Mouse (Mus musculus): ENCODE measurements around the gene Wnt10b. TPM values are rescaled to one million over a fixed set of nuclear protein-coding genes. Genes with fewer than 3 reads are reported as not detected.

Wnt10b gene
- polyA plus RNA-seq (2021; fragmentation: Nextera tagmentation) = 0.10 TPM in 1 of 2 replicates, not detected in the other
- long read RNA-seq, experiment 1, partial matches to known transcripts = 0 of 2 reads
- long read RNA-seq, experiment 1, other reads (novel, unspliced or antisense) = 1 of 2 reads
- long read RNA-seq, experiment 2, partial matches to known transcripts = 0 of 1 reads
- long read RNA-seq, experiment 2, other reads (novel, unspliced or antisense) = 0 of 1 reads

DNA sequence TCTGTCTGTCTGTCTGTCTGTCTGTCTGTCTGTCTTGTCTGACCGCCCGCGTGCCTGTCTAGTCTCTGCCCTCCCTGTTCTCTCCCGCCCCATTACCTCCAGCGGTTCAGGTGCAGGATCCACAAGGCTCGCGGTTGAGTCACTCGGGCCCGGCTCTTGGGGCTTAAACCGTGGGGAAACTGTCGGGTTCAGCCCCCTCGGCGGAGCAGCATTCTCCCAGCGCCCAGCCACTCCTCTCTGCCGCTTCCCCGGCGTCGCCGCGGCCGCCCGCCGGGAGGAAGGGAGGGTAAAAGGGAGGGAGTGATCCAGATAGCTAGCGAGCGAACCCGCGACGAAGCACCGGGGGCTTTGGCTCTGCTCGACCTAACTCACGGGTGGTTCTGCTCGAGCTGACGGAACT lies at the start of gene Wnt10b:
Gene Wnt10b (minus strand): TSS at position 389 of the 400 bp plus-strand sequence.

DNA sequence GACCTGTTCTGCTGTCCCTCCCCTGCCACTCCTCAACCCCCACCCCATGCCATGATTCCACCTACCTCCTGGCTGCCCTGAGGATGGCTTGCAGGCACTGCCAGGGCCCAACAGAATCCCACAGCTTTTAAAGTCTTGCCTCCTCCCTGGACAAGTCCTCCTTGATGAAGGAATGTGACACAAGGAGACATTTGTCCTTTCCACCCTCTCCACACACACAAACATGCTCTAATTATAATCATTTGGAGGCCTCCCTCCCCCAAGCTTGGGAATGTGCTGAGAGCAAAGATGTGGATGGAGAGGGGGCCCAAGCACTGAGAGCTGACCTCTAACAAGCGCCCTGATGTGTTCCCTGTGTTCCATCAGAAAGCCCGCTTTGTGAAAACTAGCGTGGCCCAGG lies 31.4 kb upstream of the Wnt10b start, which contains the start of gene Ddn:
Gene Ddn (minus strand): TSS at position 101 of the 400 bp plus-strand sequence.

DNA sequence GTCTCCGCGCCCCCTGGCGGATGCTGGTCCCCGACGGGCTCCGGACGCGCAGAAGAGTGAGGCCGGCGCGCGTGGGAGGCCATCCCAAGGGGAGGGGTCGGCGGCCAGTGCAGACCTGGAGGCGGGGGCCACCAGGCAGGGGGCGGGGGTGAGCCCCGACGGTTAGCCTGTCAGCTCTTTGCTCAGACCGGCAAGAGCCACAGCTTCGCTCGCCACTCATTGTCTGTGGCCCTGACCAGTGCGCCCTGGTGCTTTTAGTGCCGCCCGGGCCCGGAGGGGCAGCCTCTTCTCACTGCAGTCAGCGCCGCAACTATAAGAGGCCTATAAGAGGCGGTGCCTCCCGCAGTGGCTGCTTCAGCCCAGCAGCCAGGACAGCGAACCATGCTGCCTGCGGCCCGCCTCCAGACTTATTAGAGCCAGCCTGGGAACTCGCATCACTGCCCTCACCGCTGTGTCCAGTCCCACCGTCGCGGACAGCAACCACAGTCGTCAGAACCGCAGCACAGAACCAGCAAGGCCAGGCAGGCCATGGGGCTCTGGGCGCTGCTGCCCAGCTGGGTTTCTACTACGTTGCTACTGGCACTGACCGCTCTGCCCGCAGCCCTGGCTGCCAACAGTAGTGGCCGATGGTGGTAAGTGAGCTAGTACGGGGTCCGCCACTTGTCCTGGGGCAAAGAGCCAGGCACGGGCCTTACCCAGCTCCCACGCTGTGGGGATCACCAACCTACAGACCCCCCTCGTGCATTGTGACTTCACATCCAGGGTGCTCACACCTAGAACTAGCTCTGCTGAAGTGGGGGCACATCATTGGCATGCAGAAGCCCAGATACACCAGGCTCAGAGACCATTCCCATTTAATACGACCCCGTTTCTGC lies 11.9 kb upstream of the Wnt10b start, which contains the start of gene Wnt1:
Gene Wnt1 (plus strand): TSS at position 197 of the 875 bp plus-strand sequence.

DNA sequence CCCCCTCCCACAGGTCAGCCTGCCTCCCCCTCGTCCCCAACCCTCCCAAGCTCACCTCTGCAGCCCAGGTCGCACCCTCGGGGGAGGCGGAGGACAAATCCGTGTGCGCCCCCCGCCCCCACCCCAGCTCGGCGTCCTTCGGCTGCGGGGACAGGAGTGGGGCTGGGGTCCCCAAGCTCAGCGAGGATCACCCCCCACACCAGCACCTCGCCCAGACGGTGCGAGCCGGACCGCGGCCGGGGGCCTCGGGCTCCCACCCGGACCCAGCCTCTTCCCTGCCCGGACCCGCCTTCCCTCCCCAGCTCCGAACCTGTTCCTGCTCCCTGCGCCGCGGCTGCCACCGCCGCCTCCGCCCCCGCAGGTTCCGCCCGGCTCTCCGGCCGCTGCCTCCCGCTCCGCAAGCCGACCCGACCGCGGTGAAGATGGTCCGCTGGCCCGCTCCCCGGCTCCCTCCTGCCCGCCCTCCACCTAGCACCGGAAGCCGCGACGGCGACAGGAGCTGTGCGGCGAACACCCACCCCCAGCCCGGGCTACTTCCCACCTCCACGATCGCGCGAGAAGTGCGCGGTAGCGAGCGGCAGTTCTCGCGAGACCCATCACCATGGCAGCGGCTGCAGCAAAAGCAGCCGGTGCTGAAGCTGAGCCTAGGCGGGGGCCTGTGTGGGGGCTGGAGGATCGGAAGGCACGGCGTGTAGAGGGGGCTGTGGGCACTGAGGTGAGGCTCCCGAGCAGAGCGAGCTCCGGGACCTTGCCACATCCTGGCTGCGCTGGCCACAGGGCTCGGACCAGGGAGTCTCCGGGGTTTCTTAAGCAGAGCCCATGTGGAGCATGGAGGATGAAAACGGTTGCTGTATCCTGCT lies 15.1 kb downstream of the Wnt10b start, which contains the start of gene Arf3:
Gene Arf3 (minus strand): TSS at position 545 of the 860 bp plus-strand sequence.

DNA sequence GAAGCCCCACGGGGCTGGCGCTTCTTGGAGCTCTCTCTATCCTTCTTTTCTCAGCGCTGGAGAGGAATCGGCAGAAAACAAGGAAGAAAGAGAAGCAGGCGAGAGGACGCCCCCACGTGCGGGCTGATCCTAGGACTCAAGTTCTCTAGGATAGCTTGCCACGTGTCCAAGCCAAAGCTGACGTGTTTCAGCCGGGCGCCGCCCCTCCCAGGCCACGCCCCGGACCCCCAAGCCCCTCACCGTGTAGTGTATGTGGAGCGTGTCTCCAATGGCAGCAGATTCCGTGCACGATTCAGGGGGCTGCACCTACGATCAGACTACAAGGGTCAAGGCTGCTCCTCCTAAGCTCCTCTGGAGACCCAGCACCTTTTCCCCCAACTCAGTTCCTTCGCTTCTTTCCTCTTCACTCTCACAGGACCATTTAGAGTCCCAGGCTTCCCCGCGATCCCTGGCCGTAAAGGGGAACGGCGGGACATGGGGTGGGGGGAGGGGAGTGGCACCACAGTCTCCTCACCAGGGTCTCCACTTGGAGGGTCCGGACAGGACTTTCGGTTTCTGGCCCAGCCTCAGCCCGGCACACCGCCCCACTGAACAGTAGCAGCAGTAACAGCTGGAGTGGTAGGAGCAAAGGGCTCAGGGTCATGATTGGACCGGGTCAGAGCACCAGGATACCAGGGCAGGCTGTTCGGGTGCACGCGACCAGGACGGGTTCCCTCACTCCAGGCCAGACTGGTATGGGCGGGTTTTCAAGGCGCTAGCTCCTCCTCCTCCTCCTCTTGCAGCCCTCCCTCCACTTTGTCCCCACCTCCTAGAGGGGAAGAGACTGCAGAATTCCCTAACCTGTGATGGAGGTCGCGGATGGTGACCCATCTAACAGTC lies 50.3 kb downstream of the Wnt10b start, which contains the start of gene Fkbp11:
Gene Fkbp11 (minus strand): TSS at position 756 of the 879 bp plus-strand sequence.

Other genes starting within 250 kb of the Wnt10b start
- 39.2 and 43.9 TPM in 2 replicates for gene Kansl2, start 243.9 kb downstream of the Wnt10b start, polyA plus RNA-seq (2021; fragmentation: Nextera tagmentation)
- 21.6 and 24.3 TPM in 2 replicates for gene Ccnt1, start 207.2 kb downstream of the Wnt10b start, polyA plus RNA-seq (2021; fragmentation: Nextera tagmentation)
- not detected in 2 replicates for gene 4930415O20Rik, start 207.1 kb downstream of the Wnt10b start, polyA plus RNA-seq (2021; fragmentation: Nextera tagmentation)
- gene Adcy6, start 168.1 kb downstream of the Wnt10b start, polyA plus RNA-seq (2021; fragmentation: Nextera tagmentation) = 2.3 and 3.5 TPM in 2 replicates
- gene Cacnb3, start 147.3 kb downstream of the Wnt10b start, polyA plus RNA-seq (2021; fragmentation: Nextera tagmentation) = 69.9 and 113 TPM in 2 replicates
- gene Ddx23, start 115.3 kb downstream of the Wnt10b start, polyA plus RNA-seq (2021; fragmentation: Nextera tagmentation) = 21.4 and 22.1 TPM in 2 replicates
- gene Rnd1, start 100.7 kb downstream of the Wnt10b start, polyA plus RNA-seq (2021; fragmentation: Nextera tagmentation) = 18.2 and 20.5 TPM in 2 replicates
- 8.6 and 9.4 TPM in 2 replicates for gene Ccdc65, start 69.9 kb downstream of the Wnt10b start, polyA plus RNA-seq (2021; fragmentation: Nextera tagmentation)
- 3.7 and 4.3 TPM in 2 replicates for gene Fkbp11, start 50.0 kb downstream of the Wnt10b start, polyA plus RNA-seq (2021; fragmentation: Nextera tagmentation)
- gene Arf3, start 14.9 kb downstream of the Wnt10b start, polyA plus RNA-seq (2021; fragmentation: Nextera tagmentation) = 83.7 and 260 TPM in 2 replicates
- 0.93 and 1.6 TPM in 2 replicates for gene Wnt1, start 11.7 kb upstream of the Wnt10b start, polyA plus RNA-seq (2021; fragmentation: Nextera tagmentation)
- gene Ddn, start 31.3 kb upstream of the Wnt10b start, polyA plus RNA-seq (2021; fragmentation: Nextera tagmentation) = 59.9 and 75.6 TPM in 2 replicates
- gene Prkag1, start 53.4 kb upstream of the Wnt10b start, polyA plus RNA-seq (2021; fragmentation: Nextera tagmentation) = 67.4 and 70.2 TPM in 2 replicates
- gene Kmt2d, start 93.1 kb upstream of the Wnt10b start, polyA plus RNA-seq (2021; fragmentation: Nextera tagmentation) = 9.8 and 13.0 TPM in 2 replicates
- gene Rhebl1, start 116.4 kb upstream of the Wnt10b start, polyA plus RNA-seq (2021; fragmentation: Nextera tagmentation) = 9.0 and 9.2 TPM in 2 replicates
- gene Dhh, start 120.4 kb upstream of the Wnt10b start, polyA plus RNA-seq (2021; fragmentation: Nextera tagmentation) = 0.10 and 0.11 TPM in 2 replicates
- gene Lmbr1l, start 140.1 kb upstream of the Wnt10b start, polyA plus RNA-seq (2021; fragmentation: Nextera tagmentation) = 1.4 and 1.8 TPM in 2 replicates
- 1,314 and 1,433 TPM in 2 replicates for gene Tuba1b, start 156.4 kb upstream of the Wnt10b start, polyA plus RNA-seq (2021; fragmentation: Nextera tagmentation)
- gene Gm49450, start 175.4 kb upstream of the Wnt10b start, polyA plus RNA-seq (2021; fragmentation: Nextera tagmentation) = not detected in 2 replicates
- 2,725 and 3,450 TPM in 2 replicates for gene Tuba1a, start 175.6 kb upstream of the Wnt10b start, polyA plus RNA-seq (2021; fragmentation: Nextera tagmentation)

All from left cerebral cortex, adult 6 months (tissue).